Mouse (Mus musculus): ENCODE measurements around the gene Gm10719.
"Not testable (repeated sequence)": the region's sequence is repeated elsewhere in the genome, so short reads cannot be mapped to it uniquely, and the experiment has no call there.

DNA sequence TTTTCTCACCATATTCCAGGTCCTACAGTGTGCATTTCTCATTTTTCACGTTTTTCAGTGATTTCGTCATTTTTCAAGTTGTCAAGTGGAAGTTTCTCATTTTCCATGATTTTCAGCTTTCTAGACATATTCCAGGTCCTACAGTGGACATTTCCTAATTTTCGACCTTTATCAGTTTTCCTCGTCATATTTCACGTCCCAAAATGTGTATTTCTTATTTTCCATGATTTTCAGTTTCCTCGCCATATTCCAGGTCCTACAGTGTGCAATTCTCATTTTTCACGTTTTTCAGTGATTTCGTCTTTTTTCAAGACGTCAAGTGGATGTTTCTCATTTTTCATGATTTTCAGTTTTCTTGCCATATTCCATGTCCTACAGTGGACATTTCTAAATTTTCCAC, 10.0 kb downstream of the Gm10719 start:
- not testable (repeated sequence) for TF ChIP-seq CTCF (IDR thresholded peaks at IDR 0.05; ENCODE audit: borderline replicate concordance, insufficient read depth, low read length); POLR2A (IDR thresholded peaks at IDR 0.05; ENCODE audit: low read depth, low read length)

All from embryonic fibroblast, embryonic 13.5 days (primary cell).